Mouse (Mus musculus) hindbrain, embryonic 12.5 days (tissue): Measurements from ENCODE around the gene Gli1. TPM values are rescaled to one million over a fixed set of nuclear protein-coding genes. Genes with fewer than 3 reads are reported as not detected.

ENCODE experiments used
- ATAC-seq: fragments of 200-750 bp; cut with Nextera tagmentation; 2 replicates; pipeline ENCODE4 v1.8.0; 2017; ENCODE audit warnings: moderate TSS enrichment; ENCODE audit not compliant: low FRiP score
- H3K27ac ChIP-seq: fragments of 300-500 bp; sonication (generic); 2 replicates; pipeline ENCODE4 v1.5.1; 2016; ENCODE audit warnings: mild to moderate bottlenecking
- H3K27me3 ChIP-seq: fragments of 300-500 bp; sonication (generic); 2 replicates; pipeline ENCODE4 v1.6.1; 2016; ENCODE audit warnings: mild to moderate bottlenecking
- H3K36me3 ChIP-seq: fragments of 300-500 bp; sonication (generic); 2 replicates; pipeline ENCODE4 v1.6.1; 2016; ENCODE audit warnings: mild to moderate bottlenecking
- H3K4me1 ChIP-seq: fragments of 300-500 bp; sonication (generic); 2 replicates; pipeline ENCODE4 v1.6.1; 2016
- H3K4me2 ChIP-seq: fragments of 300-500 bp; sonication (generic); replicated peaks from 2 replicates; pipeline ENCODE4 v1.6.1; 2016; ENCODE audit warnings: mild to moderate bottlenecking
- H3K4me3 ChIP-seq: fragments of 300-500 bp; sonication (generic); 2 replicates; pipeline ENCODE4 v1.5.1; 2016; ENCODE audit warnings: mild to moderate bottlenecking
- H3K9ac ChIP-seq: fragments of 300-500 bp; sonication (generic); 2 replicates; pipeline ENCODE4 v1.6.1; 2016; ENCODE audit warnings: mild to moderate bottlenecking, moderate library complexity
- H3K9me3 ChIP-seq: fragments of 300-500 bp; sonication (generic); replicated peaks from 2 replicates; pipeline ENCODE4 v1.6.1; 2016; ENCODE audit warnings: mild to moderate bottlenecking
- WGBS: fragments of 180-500 bp; shearing (Covaris S2); methylation state at CpG from one replicate; pipeline ENCODE4 v1.1.7; 2016; 5-methylcytosine and 5-hydroxymethylcytosine counted together
- polyA plus RNA-seq: library from polyadenylated mRNA; unstranded; fragments of >200 nt; fragmentation: Nextera tagmentation; extraction: Ambion mirVana; gene quantifications from 2 replicates; pipeline ENCODE4 v1.2.1, GENCODE M21; 2016

The Gli1 gene
- polyA plus RNA-seq, 1 experiment from 2014 or later: 3.7 TPM

- H3K27ac ChIP-seq: peak overlapping the region; percentile 97
- H3K4me1 ChIP-seq: peaks cover 50% of the 10 kb centered on the region
- H3K4me2 ChIP-seq: peak overlapping the region; percentile 92
- H3K9me3 ChIP-seq: no peaks in the 10 kb centered on the region
- H3K9ac ChIP-seq: peak overlapping the region; percentile 88
- WGBS: 74% methylated on average over 15 of the region's 15 CpGs
- peak overlapping the region; percentile 66 for H3K4me3 ChIP-seq
- H3K27me3 ChIP-seq: no peaks in the 10 kb centered on the region
- peaks cover 43% of the 10 kb centered on the region for H3K36me3 ChIP-seq
- ATAC-seq: no peak
Observed at GRCm38 (mm10) chr10:127287271-127287935, 54.4 kb downstream of the Gli1 start.

GRCm38 (mm10) chr10:127286730-127287129, 55.0 kb downstream of the Gli1 start:
- H3K36me3 ChIP-seq: peaks cover 49% of the 10 kb centered on the region
- H3K4me3 ChIP-seq: peak overlapping the region; percentile 66; the same call in 1 of the 2 replicates
- H3K9me3 ChIP-seq: no peaks in the 10 kb centered on the region
- no peak overlapping the region for H3K27ac ChIP-seq
- peak overlapping the region; percentile 92 for H3K4me2 ChIP-seq
- peak overlapping the region; percentile 88; the same call in 1 of the 2 replicates for H3K9ac ChIP-seq
- H3K27me3 ChIP-seq: no peaks in the 10 kb centered on the region
- H3K4me1 ChIP-seq: peaks cover 43% of the 10 kb centered on the region
- no peak for ATAC-seq
- 45% methylated on average over 7 of the region's 7 CpGs for WGBS

GRCm38 (mm10) chr10:127286194-127286593, 55.6 kb downstream of the Gli1 start:
- 80% methylated on average over 7 of the region's 7 CpGs for WGBS
- Histone ChIP-seq H3K36me3 (peaks cover 54% of the 10 kb centered on the region), H3K4me2 (peak overlapping the region; percentile 92), H3K27ac (peak overlapping the region; percentile 4; the same call in 1 of the 2 replicates), H3K9ac (peak overlapping the region; percentile 28; the same call in 1 of the 2 replicates), H3K4me1 (peaks cover 38% of the 10 kb centered on the region), H3K4me3 (no peak overlapping the region), H3K27me3 (no peaks in the 10 kb centered on the region), H3K9me3 (no peaks in the 10 kb centered on the region)
- no peak for ATAC-seq

DNA sequence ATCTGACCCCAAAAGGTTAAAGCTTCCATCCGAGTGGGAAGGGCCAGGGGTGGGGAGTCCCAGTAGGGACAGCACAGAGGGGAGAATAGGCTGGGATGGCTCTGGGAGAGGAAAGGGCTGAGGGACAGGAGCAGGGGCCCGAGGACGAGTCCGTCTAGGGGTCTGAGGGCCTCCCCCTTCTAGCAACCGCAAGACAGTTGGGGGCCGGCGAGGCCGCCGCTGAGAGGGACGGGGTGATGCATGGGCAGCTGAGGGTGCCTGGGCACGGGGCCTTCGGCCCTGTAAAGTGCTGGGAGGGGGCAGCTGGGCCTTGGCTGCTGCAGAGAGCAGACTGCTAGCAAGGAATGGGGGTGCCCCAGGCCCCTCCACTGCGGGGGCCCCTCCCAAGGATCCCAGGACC, 56.1 kb downstream of the Gli1 start:
- peak overlapping the region; percentile 7; the same call in 1 of the 2 replicates for H3K4me2 ChIP-seq

GRCm38 (mm10) chr10:127284724-127285500, 56.9 kb downstream of the Gli1 start:
- Histone ChIP-seq H3K9ac (peak overlapping the region; percentile 28; the same call in 1 of the 2 replicates), H3K36me3 (peaks cover 66% of the 10 kb centered on the region), H3K27ac (no peak overlapping the region), H3K27me3 (no peaks in the 10 kb centered on the region), H3K4me1 (peaks cover 35% of the 10 kb centered on the region), H3K4me2 (no peak overlapping the region), H3K4me3 (no peak overlapping the region), H3K9me3 (no peaks in the 10 kb centered on the region)
- 70% methylated on average over 11 of the region's 11 CpGs for WGBS
- no peak for ATAC-seq

More for the DNA sequence above, 56.1 kb downstream of the Gli1 start:
- no peak for ATAC-seq
- Histone ChIP-seq H3K9ac (peak overlapping the region; percentile 28), H3K27ac (peak overlapping the region; percentile 4; the same call in 1 of the 2 replicates), H3K9me3 (no peaks in the 10 kb centered on the region), H3K27me3 (no peaks in the 10 kb centered on the region), H3K4me3 (no peak overlapping the region), H3K36me3 (peaks cover 60% of the 10 kb centered on the region), H3K4me1 (peaks cover 37% of the 10 kb centered on the region)
- 75% methylated on average over 12 of the region's 13 CpGs for WGBS

GRCm38 (mm10) chr10:127284105-127284622, 57.6 kb downstream of the Gli1 start:
- no peak overlapping the region for H3K4me3 ChIP-seq
- no peak overlapping the region for H3K9ac ChIP-seq
- H3K27me3 ChIP-seq: no peaks in the 10 kb centered on the region
- H3K27ac ChIP-seq: 0 out of 2 replicates have a peak overlapping the region, but pooled peaks have one; percentile 19
- no peaks in the 10 kb centered on the region for H3K9me3 ChIP-seq
- H3K4me2 ChIP-seq: no peak overlapping the region
- H3K4me1 ChIP-seq: peaks cover 31% of the 10 kb centered on the region
- ATAC-seq: no peak
- WGBS: 92% methylated on average over 7 of the region's 7 CpGs
- peaks cover 73% of the 10 kb centered on the region for H3K36me3 ChIP-seq

GRCm38 (mm10) chr10:127282620-127283215, 59.1 kb downstream of the Gli1 start:
- H3K27ac ChIP-seq: no peak overlapping the region
- 90% methylated on average over 13 of the region's 13 CpGs for WGBS

DNA sequence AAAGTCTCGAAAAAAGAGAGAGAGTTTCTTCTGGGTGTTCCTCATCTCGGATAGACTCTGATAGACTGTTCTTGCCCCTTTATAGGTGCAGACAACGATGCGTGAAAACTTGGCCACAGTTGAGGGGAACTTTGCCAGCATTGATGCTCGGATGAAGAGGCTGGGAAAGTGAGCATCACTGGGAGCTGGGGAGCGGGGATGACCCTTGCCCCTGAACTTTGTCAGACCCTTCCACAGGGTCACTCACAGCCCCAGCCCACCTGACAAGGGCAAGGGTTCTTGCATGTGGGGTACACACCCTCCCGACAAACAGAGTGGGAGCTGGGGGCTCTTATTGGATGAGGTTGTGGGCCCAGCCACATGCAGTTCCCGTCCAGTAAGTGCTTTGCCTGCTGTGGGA, 60.5 kb downstream of the Gli1 start:
- H3K9ac ChIP-seq: no peak overlapping the region
- H3K9me3 ChIP-seq: no peaks in the 10 kb centered on the region
- H3K27ac ChIP-seq: no peak overlapping the region
- no peaks in the 10 kb centered on the region for H3K27me3 ChIP-seq
- no peak overlapping the region for H3K4me2 ChIP-seq
- ATAC-seq: no peak
- peaks cover 97% of the 10 kb centered on the region for H3K36me3 ChIP-seq
- 89% methylated on average over 8 of the region's 8 CpGs for WGBS
- no peak overlapping the region for H3K4me3 ChIP-seq
- peaks cover 14% of the 10 kb centered on the region for H3K4me1 ChIP-seq

More at GRCm38 (mm10) chr10:127282620-127283215, 59.1 kb downstream of the Gli1 start:
- Histone ChIP-seq H3K4me3 (no peak overlapping the region), H3K27me3 (no peaks in the 10 kb centered on the region), H3K9ac (no peak overlapping the region), H3K9me3 (no peaks in the 10 kb centered on the region), H3K36me3 (peaks cover 88% of the 10 kb centered on the region), H3K4me1 (peaks cover 28% of the 10 kb centered on the region), H3K4me2 (no peak overlapping the region)
- no peak for ATAC-seq

Other genes with a start within 250 kb of the Gli1 start
- 118 TPM in 2 replicates for gene Os9, start 220.8 kb downstream of the Gli1 start, polyA plus RNA-seq
- gene B4galnt1, start 176.7 kb downstream of the Gli1 start, polyA plus RNA-seq: 21.6 and 25.8 TPM in 2 replicates
- gene Slc26a10, start 161.3 kb downstream of the Gli1 start, polyA plus RNA-seq: 1.2 and 2.2 TPM in 2 replicates
- gene Arhgef25, start 151.9 kb downstream of the Gli1 start, polyA plus RNA-seq: 52.2 and 61.4 TPM in 2 replicates
- 199 and 203 TPM in 2 replicates for gene Dtx3, start 146.2 kb downstream of the Gli1 start, polyA plus RNA-seq
- gene Pip4k2c, start 130.4 kb downstream of the Gli1 start, polyA plus RNA-seq: 23.2 and 24.9 TPM in 2 replicates
- 70.0 and 76.6 TPM in 2 replicates for gene Kif5a, start 78.6 kb downstream of the Gli1 start, polyA plus RNA-seq
- gene Dctn2, start 75.6 kb downstream of the Gli1 start, polyA plus RNA-seq: 234 and 240 TPM in 2 replicates
- gene Mbd6, start 53.0 kb downstream of the Gli1 start, polyA plus RNA-seq: 17.9 and 19.8 TPM in 2 replicates
- gene Mars, start 30.2 kb downstream of the Gli1 start, polyA plus RNA-seq: 142 and 152 TPM in 2 replicates
- gene Arhgap9, start 20.0 kb downstream of the Gli1 start, polyA plus RNA-seq: 2.0 and 2.2 TPM in 2 replicates
- gene Inhbe, start 12.4 kb upstream of the Gli1 start, polyA plus RNA-seq: 0.08 TPM in 1 of 2 replicates, not detected in the other
- not detected in 2 replicates for gene Inhbc, start 28.5 kb upstream of the Gli1 start, polyA plus RNA-seq
- gene R3hdm2, start 38.4 kb upstream of the Gli1 start, polyA plus RNA-seq: 39.1 and 41.4 TPM in 2 replicates
- gene Stac3, start 159.7 kb upstream of the Gli1 start, polyA plus RNA-seq: 2.2 and 4.8 TPM in 2 replicates
- gene Ndufa4l2, start 173.0 kb upstream of the Gli1 start, polyA plus RNA-seq: 7.7 and 8.4 TPM in 2 replicates
- 67.1 and 67.5 TPM in 2 replicates for gene Shmt2, start 180.5 kb upstream of the Gli1 start, polyA plus RNA-seq
- 101 and 109 TPM in 2 replicates for gene Nxph4, start 192.6 kb upstream of the Gli1 start, polyA plus RNA-seq